Mouse (Mus musculus) liver, embryonic 12.5 days (tissue): ENCODE data around the gene Plekha6. TPM values are rescaled to one million over a fixed set of nuclear protein-coding genes. Genes with fewer than 3 reads are reported as not detected.

ENCODE experiments used
- ATAC-seq: fragments of 200-750 bp; cut with Nextera tagmentation; 2 replicates; pipeline ENCODE4 v1.8.0; 2017; ENCODE audit warnings: moderate number of reproducible peaks, mild to moderate bottlenecking, moderate library complexity
- H3K27ac ChIP-seq: fragments of 300-500 bp; sonication (generic); 2 replicates; pipeline ENCODE4 v1.5.1; 2016; ENCODE audit warnings: mild to moderate bottlenecking
- H3K27me3 ChIP-seq: fragments of 300-500 bp; sonication (generic); replicated peaks from 2 replicates; pipeline ENCODE4 v1.6.1; 2016; ENCODE audit warnings: mild to moderate bottlenecking, moderate library complexity
- H3K36me3 ChIP-seq: fragments of 300-500 bp; sonication (generic); 2 replicates; pipeline ENCODE4 v1.6.1; 2016; ENCODE audit warnings: mild to moderate bottlenecking, moderate library complexity
- H3K4me1 ChIP-seq: fragments of 300-500 bp; sonication (generic); 2 replicates; pipeline ENCODE4 v1.6.1; 2016
- H3K4me2 ChIP-seq: fragments of 300-500 bp; sonication (generic); 2 replicates; pipeline ENCODE4 v1.6.1; 2016; ENCODE audit warnings: mild to moderate bottlenecking, moderate library complexity
- H3K4me3 ChIP-seq: fragments of 300-500 bp; sonication (generic); 2 replicates; pipeline ENCODE4 v1.5.1; 2016; ENCODE audit warnings: mild to moderate bottlenecking, moderate library complexity
- H3K9ac ChIP-seq: fragments of 300-500 bp; sonication (generic); 2 replicates; pipeline ENCODE4 v1.6.1; 2016; ENCODE audit warnings: mild to moderate bottlenecking, moderate library complexity
- H3K9me3 ChIP-seq: fragments of 300-500 bp; sonication (generic); replicated peaks from 2 replicates; pipeline ENCODE4 v1.6.1; 2016; ENCODE audit warnings: mild to moderate bottlenecking, moderate library complexity
- WGBS: fragments of 180-500 bp; shearing (Covaris S2); methylation state at CpG from one replicate; pipeline ENCODE4 v1.1.7; 2016; ENCODE audit not compliant: insufficient replicate concordance; 5-methylcytosine and 5-hydroxymethylcytosine counted together
- polyA plus RNA-seq: library from polyadenylated mRNA; unstranded; fragments of >200 nt; fragmentation: Nextera tagmentation; extraction: Ambion mirVana; gene quantifications from 2 replicates; pipeline ENCODE4 v1.2.1, GENCODE M21; 2016

The Plekha6 gene
- polyA plus RNA-seq, 1 experiment from 2014 or later: 2.2 TPM

DNA sequence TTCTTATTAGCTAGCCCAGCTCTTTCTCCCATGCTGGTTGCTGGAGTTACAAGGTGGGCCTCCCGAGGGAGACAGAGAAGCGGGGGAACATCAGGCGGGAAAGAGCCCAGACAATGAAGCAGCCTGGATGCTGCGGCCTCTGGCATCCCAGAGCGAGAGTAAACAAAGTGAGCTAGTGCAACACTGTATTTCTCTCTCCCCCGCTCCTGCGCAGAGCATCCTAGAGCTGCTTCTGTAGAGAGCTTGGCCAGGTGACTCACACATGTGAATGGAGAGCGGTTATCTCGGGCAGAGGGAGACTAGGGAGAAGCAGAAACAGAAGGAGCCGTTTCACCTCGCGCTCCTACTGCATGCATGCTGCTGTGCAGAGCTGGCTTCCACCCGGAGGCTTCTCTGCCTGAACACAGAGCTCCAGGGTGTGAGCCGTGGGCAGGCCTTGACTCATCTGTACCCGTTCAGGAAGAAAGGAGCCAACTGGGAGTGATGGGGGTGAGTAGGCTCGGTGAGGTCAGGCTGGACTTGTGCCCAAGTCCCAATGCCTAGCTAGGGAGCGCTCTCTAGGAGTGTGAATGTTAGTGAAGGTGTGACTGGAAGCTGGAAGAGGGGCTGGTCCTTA lies 46.0 kb downstream of the Plekha6 start:
- no peak overlapping the region for H3K4me3 ChIP-seq
- no peak overlapping the region for H3K9ac ChIP-seq
- H3K4me1 ChIP-seq: 0 out of 2 replicates have a peak, but pooled peaks cover 1% of the 10 kb centered on the region
- H3K27me3 ChIP-seq: peaks cover 45% of the 10 kb centered on the region
- H3K27ac ChIP-seq: no peak overlapping the region
- H3K9me3 ChIP-seq: no peaks in the 10 kb centered on the region
- WGBS: 48% methylated on average over 17 of the region's 17 CpGs
- no peak for ATAC-seq
- H3K4me2 ChIP-seq: no peak overlapping the region
- H3K36me3 ChIP-seq: no peaks in the 10 kb centered on the region

DNA sequence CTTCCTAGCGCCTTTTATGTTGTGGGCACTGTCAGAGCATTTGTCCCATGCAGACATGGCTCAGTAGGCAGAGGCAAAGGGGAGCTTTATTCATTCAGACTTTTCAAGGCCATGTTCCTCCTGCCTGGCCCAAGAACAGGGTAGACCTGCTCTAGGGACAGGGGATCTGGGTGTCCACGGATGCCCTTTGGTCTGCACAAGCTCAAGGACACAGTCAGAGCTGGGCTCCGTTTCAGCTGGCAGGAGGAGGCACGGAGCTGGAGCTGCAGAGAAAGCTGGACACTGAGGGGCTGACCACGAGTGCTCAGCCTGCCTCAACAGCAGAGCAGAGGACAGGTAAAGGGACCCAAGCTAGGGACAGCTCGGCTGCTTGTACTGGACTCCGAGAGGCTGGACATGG lies 46.8 kb downstream of the Plekha6 start:
- WGBS: 56% methylated on average over 7 of the region's 7 CpGs
- H3K27me3 ChIP-seq: peaks cover 48% of the 10 kb centered on the region
- H3K4me2 ChIP-seq: no peak overlapping the region
- H3K27ac ChIP-seq: no peak overlapping the region
- H3K9me3 ChIP-seq: no peaks in the 10 kb centered on the region
- H3K36me3 ChIP-seq: no peaks in the 10 kb centered on the region
- no peaks in the 10 kb centered on the region for H3K4me1 ChIP-seq
- H3K4me3 ChIP-seq: no peak overlapping the region
- H3K9ac ChIP-seq: no peak overlapping the region
- no peak for ATAC-seq

DNA sequence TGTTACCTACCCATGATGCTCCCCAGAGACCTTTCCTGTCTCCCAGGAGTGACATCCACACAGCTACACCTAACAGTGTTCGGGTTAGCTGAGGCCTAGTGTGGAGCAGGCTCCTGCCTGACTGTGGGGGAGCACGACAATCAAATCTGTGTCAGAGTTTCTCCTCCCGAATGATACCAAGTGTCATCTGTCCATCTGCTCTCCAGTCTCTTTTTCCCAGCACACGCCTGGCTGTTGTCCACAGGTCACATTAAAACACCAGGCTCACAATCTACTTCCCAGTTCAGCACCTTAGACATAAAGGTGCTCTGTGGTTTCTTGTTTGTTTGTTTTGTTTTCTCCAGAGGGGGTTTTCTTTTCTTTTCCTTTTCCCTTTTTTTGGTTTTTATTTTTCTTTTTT lies 48.3 kb downstream of the Plekha6 start:
- Histone ChIP-seq H3K27ac (no peak overlapping the region), H3K4me2 (no peak overlapping the region), H3K27me3 (peaks cover 59% of the 10 kb centered on the region), H3K36me3 (no peaks in the 10 kb centered on the region), H3K4me3 (no peak overlapping the region), H3K9ac (no peak overlapping the region), H3K9me3 (no peaks in the 10 kb centered on the region), H3K4me1 (no peaks in the 10 kb centered on the region)
- no peak for ATAC-seq
- 57% methylated on average over 4 of the region's 4 CpGs for WGBS

- Histone ChIP-seq H3K27ac (no peak overlapping the region), H3K4me2 (no peak overlapping the region), H3K36me3 (no peaks in the 10 kb centered on the region), H3K9ac (no peak overlapping the region), H3K4me3 (no peak overlapping the region), H3K27me3 (peaks cover 57% of the 10 kb centered on the region), H3K9me3 (no peaks in the 10 kb centered on the region), H3K4me1 (no peaks in the 10 kb centered on the region)
- 60% methylated on average over 7 of the region's 7 CpGs for WGBS
- ATAC-seq: no peak
These were observed 49.1 kb downstream of the Plekha6 start for GRCm38 (mm10) chr1:133213098-133213497.

- no peak for ATAC-seq
- whole genome bisulfite sequencing: 84% methylated on average over 4 of the region's 4 CpGs
These were observed 49.9 kb downstream of the Plekha6 start for GRCm38 (mm10) chr1:133213901-133214300.

DNA sequence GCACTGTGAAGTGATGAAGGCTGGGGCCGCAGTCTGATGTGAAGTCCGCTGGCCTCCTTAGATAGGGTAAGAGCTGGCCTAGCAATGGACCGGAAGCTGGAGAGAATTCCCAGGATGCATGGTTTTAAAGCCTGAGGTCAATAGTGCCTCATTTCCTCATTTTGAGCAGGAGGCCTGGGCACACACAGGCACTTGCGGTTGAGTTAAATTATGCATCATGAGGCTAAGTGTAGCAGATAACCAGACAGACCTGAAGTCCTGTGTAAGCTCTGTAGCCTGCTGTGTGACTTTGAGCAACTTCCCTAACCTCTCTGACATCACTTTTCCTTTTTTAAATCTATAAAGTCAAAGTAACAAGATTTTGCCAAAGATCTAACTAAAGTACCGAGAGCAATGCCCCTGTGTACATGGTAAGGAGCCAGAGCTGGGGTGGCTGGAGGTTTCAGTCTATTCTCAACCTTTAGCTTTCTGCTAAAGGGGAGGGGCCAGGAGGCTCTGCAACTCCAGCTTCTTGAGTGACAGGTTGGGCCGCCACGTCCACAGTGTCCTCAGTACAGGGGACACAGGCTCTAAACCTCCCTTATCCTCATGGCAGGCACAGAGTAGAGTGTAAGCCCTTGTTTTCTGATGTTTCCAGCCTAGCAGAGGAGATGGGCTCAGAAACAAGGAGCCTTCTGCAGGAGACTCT lies 50.8 kb downstream of the Plekha6 start:
- H3K36me3 ChIP-seq: no peaks in the 10 kb centered on the region
- ATAC-seq: no peak
- H3K4me1 ChIP-seq: no peaks in the 10 kb centered on the region
- no peak overlapping the region for H3K4me2 ChIP-seq
- no peak overlapping the region for H3K27ac ChIP-seq
- no peaks in the 10 kb centered on the region for H3K9me3 ChIP-seq
- no peak overlapping the region for H3K9ac ChIP-seq
- WGBS: 65% methylated on average over 7 of the region's 7 CpGs
- no peak overlapping the region for H3K4me3 ChIP-seq
- H3K27me3 ChIP-seq: peaks cover 59% of the 10 kb centered on the region

More at GRCm38 (mm10) chr1:133213901-133214300, 49.9 kb downstream of the Plekha6 start:
- Histone ChIP-seq H3K27ac (no peak overlapping the region), H3K9ac (no peak overlapping the region), H3K4me3 (no peak overlapping the region), H3K4me2 (no peak overlapping the region), H3K4me1 (no peaks in the 10 kb centered on the region), H3K9me3 (no peaks in the 10 kb centered on the region), H3K36me3 (no peaks in the 10 kb centered on the region), H3K27me3 (peaks cover 59% of the 10 kb centered on the region)

DNA sequence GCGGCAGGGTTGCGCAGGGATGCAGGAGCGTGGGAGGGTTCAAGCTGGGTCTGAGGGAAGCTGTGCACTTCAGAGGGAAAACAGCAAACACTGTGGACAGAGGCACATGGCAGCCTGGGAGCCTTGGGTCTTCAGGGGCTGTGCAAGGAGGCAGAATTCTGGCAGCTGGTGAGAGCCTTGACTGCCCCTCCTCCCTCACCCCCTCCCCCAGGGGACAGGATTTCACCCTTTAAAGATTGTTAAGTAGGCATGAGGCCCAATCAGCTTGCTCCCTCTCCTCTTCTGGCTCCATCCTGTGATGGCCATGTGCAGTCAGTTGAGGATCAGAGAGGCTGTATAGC lies 51.3 kb downstream of the Plekha6 start:
- ATAC-seq: no peak
- no peak overlapping the region for H3K4me2 ChIP-seq
- no peaks in the 10 kb centered on the region for H3K9me3 ChIP-seq
- no peak overlapping the region for H3K27ac ChIP-seq
- peaks cover 59% of the 10 kb centered on the region for H3K27me3 ChIP-seq
- no peak overlapping the region for H3K9ac ChIP-seq
- H3K4me1 ChIP-seq: no peaks in the 10 kb centered on the region
- H3K4me3 ChIP-seq: no peak overlapping the region
- 81% methylated on average over 3 of the region's 3 CpGs for WGBS
- H3K36me3 ChIP-seq: no peaks in the 10 kb centered on the region

GRCm38 (mm10) chr1:133215753-133216152 lies 51.7 kb downstream of the Plekha6 start:
- H3K36me3 ChIP-seq: no peaks in the 10 kb centered on the region
- H3K4me2 ChIP-seq: no peak overlapping the region
- no peak overlapping the region for H3K27ac ChIP-seq
- H3K9me3 ChIP-seq: no peaks in the 10 kb centered on the region
- no peak overlapping the region for H3K4me3 ChIP-seq
- H3K9ac ChIP-seq: no peak overlapping the region
- 69% methylated on average over 10 of the region's 10 CpGs for WGBS
- H3K4me1 ChIP-seq: no peaks in the 10 kb centered on the region
- peaks cover 59% of the 10 kb centered on the region for H3K27me3 ChIP-seq
- no peak for ATAC-seq

- no peak for ATAC-seq
- no peaks in the 10 kb centered on the region for H3K9me3 ChIP-seq
- WGBS: 67% methylated on average over 5 of the region's 5 CpGs
- H3K4me3 ChIP-seq: no peak overlapping the region
- H3K9ac ChIP-seq: no peak overlapping the region
- no peak overlapping the region for H3K27ac ChIP-seq
- no peaks in the 10 kb centered on the region for H3K4me1 ChIP-seq
- no peaks in the 10 kb centered on the region for H3K36me3 ChIP-seq
- no peak overlapping the region for H3K4me2 ChIP-seq
- H3K27me3 ChIP-seq: peaks cover 66% of the 10 kb centered on the region
These were observed 53.0 kb downstream of the Plekha6 start for GRCm38 (mm10) chr1:133217031-133217430.

DNA sequence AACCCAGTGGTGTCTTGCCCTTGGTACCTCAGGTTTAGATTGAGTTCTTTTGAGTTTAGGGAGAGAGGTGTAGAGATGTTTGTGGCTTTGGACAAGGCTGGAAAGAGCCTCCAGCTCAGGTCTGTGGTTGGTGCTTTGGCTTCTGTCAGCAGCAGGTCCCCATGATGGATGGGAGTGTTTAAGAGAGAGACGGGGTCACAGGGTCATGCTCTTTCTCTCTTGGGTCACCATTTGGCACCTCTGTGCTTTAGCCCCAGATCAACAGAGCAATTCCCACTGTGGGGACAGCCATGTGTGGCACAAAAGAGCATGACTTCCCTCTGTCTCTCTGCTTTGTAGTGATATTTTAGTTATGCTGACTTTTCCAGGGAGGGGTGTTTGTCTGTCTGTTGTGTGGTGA lies 55.1 kb downstream of the Plekha6 start:
- H3K4me1 ChIP-seq: no peaks in the 10 kb centered on the region
- no peaks in the 10 kb centered on the region for H3K36me3 ChIP-seq
- no peak overlapping the region for H3K27ac ChIP-seq
- ATAC-seq: no peak
- H3K9ac ChIP-seq: no peak overlapping the region
- H3K4me3 ChIP-seq: no peak overlapping the region
- peaks cover 74% of the 10 kb centered on the region for H3K27me3 ChIP-seq
- no peaks in the 10 kb centered on the region for H3K9me3 ChIP-seq
- 50% methylated on average over 1 of the region's 1 CpGs for WGBS
- H3K4me2 ChIP-seq: no peak overlapping the region

DNA sequence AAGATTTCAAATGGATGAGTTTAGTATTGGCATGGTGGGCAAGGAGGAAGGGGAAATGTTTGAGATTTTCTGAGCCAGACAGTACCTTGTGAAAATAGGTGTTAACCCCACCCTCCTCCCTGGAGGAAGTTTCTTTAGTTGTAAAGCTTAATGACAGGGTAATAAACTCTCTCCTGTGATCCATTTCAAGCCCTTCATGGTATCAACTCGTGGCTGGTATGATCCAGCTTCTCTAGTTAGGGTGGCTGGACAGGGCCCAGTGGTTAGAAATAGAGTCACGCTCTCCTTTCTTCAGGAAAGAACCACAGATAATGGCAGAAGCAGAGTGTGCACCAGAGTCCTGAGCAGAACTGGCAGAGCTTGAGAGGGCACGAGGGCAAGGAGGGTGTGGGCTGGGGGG lies 57.4 kb downstream of the Plekha6 start:
- Histone ChIP-seq H3K4me2 (no peak overlapping the region), H3K9me3 (no peaks in the 10 kb centered on the region), H3K27me3 (peaks cover 80% of the 10 kb centered on the region), H3K4me3 (no peak overlapping the region), H3K36me3 (no peaks in the 10 kb centered on the region), H3K27ac (no peak overlapping the region), H3K4me1 (no peaks in the 10 kb centered on the region), H3K9ac (no peak overlapping the region)
- ATAC-seq: no peak
- 39% methylated on average over 3 of the region's 3 CpGs for WGBS

- Histone ChIP-seq H3K27ac (no peak overlapping the region), H3K4me3 (no peak overlapping the region), H3K4me1 (peaks cover 9% of the 10 kb centered on the region), H3K27me3 (peaks cover 85% of the 10 kb centered on the region), H3K9ac (no peak overlapping the region), H3K36me3 (no peaks in the 10 kb centered on the region), H3K4me2 (no peak overlapping the region), H3K9me3 (no peaks in the 10 kb centered on the region)
- WGBS: 49% methylated on average over 6 of the region's 6 CpGs
- no peak for ATAC-seq
These were observed 58.5 kb downstream of the Plekha6 start for GRCm38 (mm10) chr1:133222445-133222995.
